Mouse (Mus musculus) layer of hippocampus, adult 18-20 months (tissue): ENCODE data around the gene Gm20878. TPM values are rescaled to one million over a fixed set of nuclear protein-coding genes. Genes with fewer than 3 reads are reported as not detected.
"Not testable (repeated sequence)": the region's sequence is repeated elsewhere in the genome, so short reads cannot be mapped to it uniquely, and the experiment has no call there.

ENCODE experiments used
- DNase-seq, 2 experiments: peaks; one replicate each; pipeline ENCODE4 v3.0.0; 2022; ENCODE audit warnings: low spot score in 2 of 2
- long read RNA-seq: library from polyadenylated mRNA; stranded (forward); transcript quantifications from one replicate; pipeline ENCODE4 v2.0.0, GENCODE M21; 2021
- total RNA-seq, 2 experiments: library from RNA; stranded (reverse); gene quantifications; 2 replicates each; pipeline ENCODE4 v1.2.3; 2021

Gm20878 gene
- 10 to 100 TPM; 17.1 to 17.4 TPM for total RNA-seq
- long read RNA-seq, result 0 reads

DNA sequence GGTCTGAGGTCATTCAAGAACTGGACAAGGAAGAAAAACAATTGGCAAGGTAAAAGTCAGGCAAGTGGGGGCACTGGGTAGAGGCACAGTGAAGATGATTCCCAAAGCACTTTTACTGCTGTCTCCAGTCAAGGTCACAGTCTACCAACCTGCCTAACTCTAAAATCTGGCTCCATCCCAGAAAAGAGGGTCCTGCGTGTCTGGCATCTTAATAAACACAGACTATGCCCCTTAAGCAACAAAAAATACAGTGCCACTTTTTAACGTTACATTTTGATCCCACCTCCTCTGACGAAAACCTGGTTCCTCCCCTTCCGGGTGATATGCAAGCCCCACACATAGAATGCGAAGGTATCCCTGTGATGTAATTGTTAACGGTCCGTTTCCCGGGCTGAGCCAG lies at the start of gene Gm20878:
TSS of gene Gm20878 (plus strand) at position 301 of the 400 bp plus-strand sequence.
- not testable (repeated sequence) for DNase-seq

DNA sequence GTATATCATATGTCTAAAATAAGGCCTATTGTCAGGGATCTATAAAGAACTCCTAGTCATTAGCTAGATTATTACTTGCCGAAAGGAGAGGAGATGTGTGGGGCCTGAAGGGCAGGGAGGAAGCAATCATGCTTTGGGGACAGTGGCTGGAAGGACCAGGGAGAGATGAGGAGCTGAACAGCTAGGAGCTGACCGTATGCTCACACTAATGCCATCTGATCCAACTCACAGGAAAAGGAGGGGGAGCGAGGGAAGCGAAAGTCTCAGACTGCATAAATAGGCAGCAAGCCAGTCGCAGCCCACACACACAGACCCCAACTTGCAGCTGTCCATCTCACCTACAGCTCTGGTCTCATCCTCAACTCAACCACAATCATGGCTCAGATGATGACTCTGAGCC lies 38.1 kb upstream of the Gm20878 start, which contains the start of gene Gm21541:
TSS of gene Gm21541 (plus strand) at position 301 of the 400 bp plus-strand sequence.
- DNase-seq, result not testable (repeated sequence)

GRCm38 (mm10) chr4:41965758-41966157 lies 24.4 kb downstream of the Gm20878 start, which contains the start of gene Fam205a4:
Gene Fam205a4, plus strand, starts transcription at chr4:41966058.
- not testable (repeated sequence) for DNase-seq

Other genes with a start within 250 kb of the Gm20878 start
- gene Cntfr, start 244.5 kb upstream of the Gm20878 start, total RNA-seq, result 100 to 1,000 TPM; 110 to 113 TPM
- 10 to 100 TPM; 35.5 to 37.0 TPM for gene Il11ra1, start 241.6 kb upstream of the Gm20878 start, total RNA-seq
- 10 to 100 TPM; 36.0 to 39.0 TPM for gene Rpp25l, start 228.0 kb upstream of the Gm20878 start, total RNA-seq
- 100 to 1,000 TPM; 150 to 151 TPM for gene Dctn3, start 218.4 kb upstream of the Gm20878 start, total RNA-seq
- not detected for gene Arid3c, start 210.4 kb upstream of the Gm20878 start, total RNA-seq
- gene Galt, start 186.3 kb upstream of the Gm20878 start, total RNA-seq, result 10 to 100 TPM; 52.2 to 54.3 TPM
- gene Sigmar1, start 185.4 kb upstream of the Gm20878 start, total RNA-seq, result 10 to 100 TPM; 36.9 to 44.0 TPM
- 100 to 1,000 TPM; 125 to 135 TPM for gene Ccl27a, start 167.3 kb upstream of the Gm20878 start, total RNA-seq
- not detected for gene Gm21541, start 38.0 kb upstream of the Gm20878 start, total RNA-seq
- 1 to 10 TPM; 1.8 to 2.1 TPM for gene Fam205a4, start 24.5 kb downstream of the Gm20878 start, total RNA-seq
- gene Gm21093, start 93.2 kb downstream of the Gm20878 start, total RNA-seq, result 1 to 10 TPM; 1.3 to 2.2 TPM
- not detected for gene Gm3893, start 149.6 kb downstream of the Gm20878 start, total RNA-seq
- gene Gm13304, start 173.2 kb downstream of the Gm20878 start, total RNA-seq, result 10 to 100 TPM; 15.7 to 15.8 TPM
- gene Gm13306, start 211.9 kb downstream of the Gm20878 start, total RNA-seq, result 10 to 100 TPM in 1 of 2 experiments, 1 to 10 TPM in 1; 5.9 to 10.8 TPM
- 1 to 10 TPM in 1 of 2 experiments, under 1 TPM in 1; 0.79 to 4.1 TPM for gene Gm13305, start 227.0 kb downstream of the Gm20878 start, total RNA-seq